Mouse (Mus musculus) limb, embryonic 14.5 days (tissue): ENCODE measurements around the gene Pde4dip. TPM values are rescaled to one million over a fixed set of nuclear protein-coding genes. Genes with fewer than 3 reads are reported as not detected.

Experiments used
- ATAC-seq: fragments of 200-750 bp; cut with Nextera tagmentation; 2 replicates; pipeline ENCODE4 v1.8.0; 2017; ENCODE audit warnings: low read depth, moderate number of reproducible peaks, moderate TSS enrichment; ENCODE audit not compliant: low FRiP score
- DNase-seq: peaks from one replicate; pipeline ENCODE4 v3.0.0-alpha.2; 2015; ENCODE audit warnings: low spot score
- H3K27ac ChIP-seq: fragments of 300-500 bp; sonication (generic); replicated peaks from 2 replicates; pipeline ENCODE4 v1.5.1; 2014; ENCODE audit warnings: low read depth, mild to moderate bottlenecking, low read length, moderate library complexity, mixed read lengths
- H3K27me3 ChIP-seq: fragments of 300-500 bp; sonication (generic); 2 replicates; pipeline ENCODE4 v1.6.1; 2014; ENCODE audit warnings: low read length, mixed read lengths; ENCODE audit not compliant: control insufficient read depth, insufficient read depth
- H3K36me3 ChIP-seq: fragments of 300-500 bp; sonication (generic); 2 replicates; pipeline ENCODE4 v1.6.1; 2014; ENCODE audit warnings: mild to moderate bottlenecking, low read length, moderate library complexity, mixed read lengths; ENCODE audit not compliant: control insufficient read depth, insufficient read depth
- H3K4me1 ChIP-seq: fragments of 300-500 bp; sonication (generic); 2 replicates; pipeline ENCODE4 v1.6.1; 2014; ENCODE audit warnings: antibody characterized with exemption, low read length, mixed read lengths; ENCODE audit not compliant: control insufficient read depth, insufficient read depth
- H3K4me2 ChIP-seq: fragments of 300-500 bp; sonication (generic); replicated peaks from 2 replicates; pipeline ENCODE4 v1.6.1; 2014; ENCODE audit warnings: low read depth, mild to moderate bottlenecking, low read length, moderate library complexity; ENCODE audit not compliant: severe bottlenecking
- H3K4me3 ChIP-seq: fragments of 300-500 bp; sonication (generic); replicated peaks from 2 replicates; pipeline ENCODE4 v1.5.1; 2014; ENCODE audit warnings: low read length
- H3K9ac ChIP-seq: fragments of 300-500 bp; sonication (generic); 2 replicates; pipeline ENCODE4 v1.6.1; 2014; ENCODE audit warnings: mild to moderate bottlenecking, low read depth, low read length, moderate library complexity; ENCODE audit not compliant: severe bottlenecking
- H3K9me3 ChIP-seq: fragments of 300-500 bp; sonication (generic); 2 replicates; pipeline ENCODE4 v1.6.1; 2016; ENCODE audit warnings: low read length; ENCODE audit not compliant: control insufficient read depth
- POLR2A ChIP-seq: fragments of 200-500 bp; IDR thresholded peaks from 2 replicates; pipeline ENCODE4 v1.8.0; 2012; ENCODE audit warnings: inconsistent platforms, mild to moderate bottlenecking, moderate library complexity, borderline replicate concordance; ENCODE audit not compliant: insufficient read depth, insufficient read length; ENCODE audit errors: extremely low read depth
- WGBS: fragments of 180-500 bp; shearing (Covaris S2); extraction: QIAGEN DNeasy Blood & Tissue Kit; methylation state at CpG from one replicate; pipeline ENCODE4 v1.1.7; 2014; 5-methylcytosine and 5-hydroxymethylcytosine counted together
- polyA plus RNA-seq, 2 experiments: library from polyadenylated mRNA; depleted of rRNA in 1 of 2; stranded (reverse) in 1 of 2; unstranded in 1 of 2; fragments of >200 nt; fragmentation: Nextera tagmentation in 1 of 2; extraction: Ambion mirVana in 1 of 2; gene quantifications; 2 replicates each; pipeline versions ENCODE4 v1.2.1 to v1.2.3; 2012 to 2014

Gene Pde4dip
- polyA plus RNA-seq, 2 experiments: 33.3 to 38.5 TPM

DNA sequence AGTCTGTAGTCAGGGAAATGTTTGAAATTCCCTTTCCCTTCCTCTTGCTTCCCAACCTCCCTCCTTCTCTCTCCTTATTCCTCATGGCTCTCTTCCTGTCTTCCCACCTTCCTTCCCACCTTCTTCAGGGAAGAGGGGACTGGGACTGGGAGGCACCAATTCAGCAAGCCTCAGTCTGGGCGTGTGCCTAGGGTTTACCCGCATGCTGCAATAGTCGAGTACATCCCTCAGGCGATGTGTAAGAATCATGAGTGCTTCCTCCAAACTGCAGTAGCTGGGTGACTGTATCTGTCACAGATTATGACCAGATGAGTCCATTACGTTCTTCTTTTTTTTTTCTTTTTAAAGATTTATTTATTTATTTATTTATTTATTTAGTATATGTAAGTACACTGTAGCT lies 45.3 kb upstream of the Pde4dip start:
- H3K4me1 ChIP-seq: peaks cover 40% of the 10 kb centered on the region
- no peak for DNase-seq
- no peak for TF ChIP-seq POLR2A
- no peaks in the 10 kb centered on the region for H3K27me3 ChIP-seq
- H3K36me3 ChIP-seq: no peaks in the 10 kb centered on the region
- no peak overlapping the region for H3K9ac ChIP-seq
- 73% methylated on average over 5 of the region's 5 CpGs for WGBS
- no peaks in the 10 kb centered on the region for H3K9me3 ChIP-seq
- no peak overlapping the region for H3K4me2 ChIP-seq
- ATAC-seq: no peak
- H3K4me3 ChIP-seq: no peak overlapping the region
- H3K27ac ChIP-seq: no peak overlapping the region

DNA sequence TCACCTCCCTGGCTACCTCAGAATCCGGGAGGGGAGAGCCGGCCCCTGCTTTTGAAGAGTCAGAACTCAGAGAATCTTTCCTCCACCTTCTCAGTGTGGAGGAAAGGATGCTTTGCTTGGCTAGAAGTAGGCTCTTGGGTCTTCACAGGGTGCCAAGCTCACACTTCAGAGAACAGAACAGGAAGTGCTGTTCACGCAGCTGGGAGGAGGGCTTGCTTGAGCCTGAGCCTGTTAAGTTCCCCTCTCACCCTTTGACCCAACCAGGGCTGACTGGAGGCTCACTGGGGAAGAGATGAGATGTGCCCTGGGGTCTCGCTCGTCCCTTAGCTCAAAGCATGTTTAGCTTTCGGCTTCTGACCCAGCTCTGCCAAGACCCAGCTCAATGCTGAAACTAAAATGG lies 44.7 kb upstream of the Pde4dip start:
- Histone ChIP-seq H3K4me3 (no peak overlapping the region), H3K9ac (no peak overlapping the region), H3K27ac (no peak overlapping the region), H3K9me3 (no peaks in the 10 kb centered on the region), H3K36me3 (no peaks in the 10 kb centered on the region), H3K27me3 (no peaks in the 10 kb centered on the region), H3K4me1 (peaks cover 40% of the 10 kb centered on the region), H3K4me2 (no peak overlapping the region)
- ATAC-seq (no peak), DNase-seq (no peak)
- 30% methylated on average over 6 of the region's 6 CpGs for whole genome bisulfite sequencing
- TF ChIP-seq POLR2A: no peak

DNA sequence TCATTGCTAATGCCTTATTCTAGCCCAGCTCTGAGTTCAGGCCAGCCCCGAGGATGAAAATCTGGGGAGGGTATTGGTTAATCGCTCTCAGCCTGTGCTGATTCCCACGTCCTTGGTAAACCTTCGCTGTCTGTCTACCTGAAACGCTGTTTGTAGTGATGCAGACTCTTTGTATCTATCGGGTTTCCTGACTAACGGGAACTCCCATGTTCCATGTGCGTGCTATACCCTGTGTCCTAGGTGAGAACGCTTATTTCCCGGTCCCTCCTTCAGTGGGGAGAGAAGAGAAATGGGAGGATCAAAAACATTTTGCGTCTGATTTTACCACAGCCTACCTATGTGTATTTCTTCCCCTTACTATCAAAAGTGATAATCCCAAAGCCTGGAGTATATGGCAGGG lies 44.3 kb upstream of the Pde4dip start:
- no peaks in the 10 kb centered on the region for H3K36me3 ChIP-seq
- WGBS: 35% methylated on average over 11 of the region's 11 CpGs
- 0 out of 2 replicates have a peak overlapping the region, but pooled peaks have one; percentile 37 for H3K4me2 ChIP-seq
- H3K27ac ChIP-seq: no peak overlapping the region
- H3K9ac ChIP-seq: no peak overlapping the region
- DNase-seq (no peak), ATAC-seq (no peak)
- no peak for TF ChIP-seq POLR2A
- no peaks in the 10 kb centered on the region for H3K27me3 ChIP-seq
- H3K4me3 ChIP-seq: no peak overlapping the region
- peaks cover 40% of the 10 kb centered on the region for H3K4me1 ChIP-seq
- no peaks in the 10 kb centered on the region for H3K9me3 ChIP-seq

DNA sequence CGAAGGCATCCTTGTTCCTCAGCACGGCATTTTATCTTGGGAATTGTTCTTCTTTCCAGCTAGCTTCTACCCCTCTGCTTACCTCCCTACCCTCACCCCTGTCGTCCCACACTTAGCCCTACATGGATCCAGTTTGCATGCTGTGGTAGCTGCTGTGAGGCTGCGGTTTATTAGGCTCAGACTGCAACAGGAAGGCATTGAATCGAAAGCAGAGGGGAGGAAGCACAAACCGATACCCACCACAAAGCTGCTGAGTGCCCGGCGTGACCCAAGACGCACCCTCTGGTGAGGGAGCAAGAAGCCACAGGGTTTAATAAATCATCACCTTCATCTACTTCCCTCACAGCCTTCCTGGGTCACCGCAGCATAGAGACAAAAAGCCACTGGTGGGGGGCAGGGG lies 43.6 kb upstream of the Pde4dip start:
- H3K4me1 ChIP-seq: peaks cover 40% of the 10 kb centered on the region
- TF ChIP-seq POLR2A: no peak
- no peaks in the 10 kb centered on the region for H3K9me3 ChIP-seq
- no peak overlapping the region for H3K4me3 ChIP-seq
- peak overlapping the region; percentile 3; the same call in 1 of the 2 replicates for H3K9ac ChIP-seq
- no peak for DNase-seq
- peak overlapping the region; percentile 37 for H3K4me2 ChIP-seq
- H3K27ac ChIP-seq: no peak overlapping the region
- H3K36me3 ChIP-seq: no peaks in the 10 kb centered on the region
- no peak for ATAC-seq
- 8% methylated on average over 10 of the region's 10 CpGs for WGBS
- no peaks in the 10 kb centered on the region for H3K27me3 ChIP-seq

DNA sequence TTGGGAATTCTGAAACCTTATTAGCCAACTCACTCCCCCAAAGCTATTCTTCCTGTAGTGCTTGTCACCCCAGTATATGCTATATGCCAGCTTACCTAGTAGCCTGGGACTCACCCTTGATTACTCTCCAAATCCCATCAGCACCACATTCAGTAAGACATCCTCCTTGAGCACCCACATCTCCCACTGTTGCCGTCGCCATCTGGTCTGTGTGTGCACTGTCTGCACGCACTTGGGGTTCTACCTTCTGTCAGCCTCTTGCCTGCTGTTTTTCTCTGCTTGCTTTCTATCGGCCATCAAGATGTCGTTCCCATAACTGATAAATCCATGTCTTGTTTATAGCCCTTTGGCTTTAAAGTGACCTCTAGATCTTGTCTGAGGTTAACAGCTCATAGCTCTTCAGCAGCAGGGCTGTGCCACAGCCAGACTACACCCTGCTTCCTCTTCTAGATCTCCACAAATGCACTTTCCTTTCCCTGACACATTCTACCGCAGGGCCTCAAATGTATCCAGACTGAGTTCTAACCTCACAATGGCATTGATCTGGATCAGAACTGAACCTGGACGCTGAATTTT lies 42.9 kb upstream of the Pde4dip start:
- no peak for DNase-seq
- Histone ChIP-seq H3K4me2 (no peak overlapping the region; the same call in 1 of the 2 replicates), H3K9me3 (no peaks in the 10 kb centered on the region), H3K27me3 (no peaks in the 10 kb centered on the region), H3K9ac (no peak overlapping the region; the same call in 1 of the 2 replicates), H3K36me3 (0 out of 2 replicates have a peak, but pooled peaks cover 3% of the 10 kb centered on the region), H3K27ac (no peak overlapping the region), H3K4me3 (no peak overlapping the region), H3K4me1 (peaks cover 40% of the 10 kb centered on the region)
- 64% methylated on average over 7 of the region's 7 CpGs for WGBS
- ATAC-seq: no peak
- no peak for TF ChIP-seq POLR2A
